Mouse (Mus musculus) embryonic facial prominence, embryonic 13.5 days (tissue): Measurements from ENCODE around the gene Snx29. TPM values are rescaled to one million over a fixed set of nuclear protein-coding genes. Genes with fewer than 3 reads are reported as not detected.

Experiments
- ATAC-seq: fragments of 200-750 bp; cut with Nextera tagmentation; 2 replicates; pipeline ENCODE4 v1.8.0; 2017; ENCODE audit warnings: low read depth; ENCODE audit not compliant: insufficient number of reproducible peaks, insufficient read depth, low FRiP score, low TSS enrichment
- H3K27ac ChIP-seq: fragments of 300-500 bp; sonication (generic); 2 replicates; pipeline ENCODE4 v1.5.1; 2015; ENCODE audit warnings: moderate library complexity, mild to moderate bottlenecking, inconsistent platforms
- H3K27me3 ChIP-seq: fragments of 300-500 bp; sonication (generic); 2 replicates; pipeline ENCODE4 v1.6.1; 2015; ENCODE audit warnings: mild to moderate bottlenecking, inconsistent platforms
- H3K36me3 ChIP-seq: fragments of 300-500 bp; sonication (generic); 2 replicates; pipeline ENCODE4 v1.6.1; 2015; ENCODE audit warnings: mild to moderate bottlenecking, inconsistent platforms
- H3K4me1 ChIP-seq: fragments of 300-500 bp; sonication (generic); 2 replicates; pipeline ENCODE4 v1.6.1; 2015; ENCODE audit warnings: inconsistent platforms
- H3K4me2 ChIP-seq: fragments of 300-500 bp; sonication (generic); 2 replicates; pipeline ENCODE4 v1.6.1; 2015; ENCODE audit warnings: moderate library complexity, mild to moderate bottlenecking, inconsistent platforms
- H3K4me3 ChIP-seq: fragments of 300-500 bp; sonication (generic); 2 replicates; pipeline ENCODE4 v1.5.1; 2015; ENCODE audit warnings: mild to moderate bottlenecking, inconsistent platforms
- H3K9ac ChIP-seq: fragments of 300-500 bp; sonication (generic); 2 replicates; pipeline ENCODE4 v1.6.1; 2015; ENCODE audit warnings: mild to moderate bottlenecking, inconsistent platforms
- H3K9me3 ChIP-seq: fragments of 300-500 bp; sonication (generic); 2 replicates; pipeline ENCODE4 v1.6.1; 2016; ENCODE audit warnings: inconsistent platforms
- WGBS: fragments of 180-500 bp; shearing (Covaris S2); methylation state at CpG from one replicate; pipeline ENCODE4 v1.1.7; 2015; ENCODE audit warnings: mixed read lengths; 5-methylcytosine and 5-hydroxymethylcytosine counted together
- polyA plus RNA-seq: library from polyadenylated mRNA; unstranded; fragments of >200 nt; fragmentation: Nextera tagmentation; extraction: Ambion mirVana; gene quantifications from 2 replicates; pipeline ENCODE4 v1.2.1, GENCODE M21; 2015

Snx29 gene
- polyA plus RNA-seq, 1 experiment from 2014 or later: 18.1 TPM

GRCm38 (mm10) chr16:11629704-11630103, 307.0 kb downstream of the Snx29 start:
- peaks cover 6% of the 10 kb centered on the region for H3K4me1 ChIP-seq
- H3K27ac ChIP-seq: no peak overlapping the region
- H3K4me2 ChIP-seq: no peak overlapping the region
- no peak overlapping the region for H3K4me3 ChIP-seq
- H3K27me3 ChIP-seq: no peaks in the 10 kb centered on the region
- no peaks in the 10 kb centered on the region for H3K36me3 ChIP-seq
- no peak for ATAC-seq
- H3K9me3 ChIP-seq: no peaks in the 10 kb centered on the region
- no peak overlapping the region for H3K9ac ChIP-seq
- 89% methylated on average over 7 of the region's 7 CpGs for WGBS

GRCm38 (mm10) chr16:11630489-11630888, 307.8 kb downstream of the Snx29 start:
- H3K27ac ChIP-seq: no peak overlapping the region
- peaks cover 6% of the 10 kb centered on the region for H3K4me1 ChIP-seq
- 62% methylated on average over 5 of the region's 5 CpGs for WGBS
- H3K9me3 ChIP-seq: no peaks in the 10 kb centered on the region
- H3K36me3 ChIP-seq: no peaks in the 10 kb centered on the region
- H3K9ac ChIP-seq: no peak overlapping the region
- no peak for ATAC-seq
- no peaks in the 10 kb centered on the region for H3K27me3 ChIP-seq
- no peak overlapping the region for H3K4me2 ChIP-seq
- no peak overlapping the region for H3K4me3 ChIP-seq

GRCm38 (mm10) chr16:11632205-11632747, 309.6 kb downstream of the Snx29 start:
- Histone ChIP-seq H3K9ac (no peak overlapping the region), H3K27ac (no peak overlapping the region), H3K4me2 (no peak overlapping the region), H3K4me3 (no peak overlapping the region), H3K27me3 (no peaks in the 10 kb centered on the region), H3K9me3 (no peaks in the 10 kb centered on the region), H3K4me1 (peaks cover 18% of the 10 kb centered on the region), H3K36me3 (no peaks in the 10 kb centered on the region)
- no peak for ATAC-seq
- WGBS: 74% methylated on average over 2 of the region's 2 CpGs

- no peaks in the 10 kb centered on the region for H3K9me3 ChIP-seq
Observed at GRCm38 (mm10) chr16:11636196-11636733, 313.6 kb downstream of the Snx29 start.

GRCm38 (mm10) chr16:11636902-11637301, 314.2 kb downstream of the Snx29 start:
- Histone ChIP-seq H3K36me3 (no peaks in the 10 kb centered on the region), H3K27ac (0 out of 2 replicates have a peak overlapping the region, but pooled peaks have one; percentile 28), H3K9me3 (no peaks in the 10 kb centered on the region), H3K9ac (peak overlapping the region; percentile 58), H3K27me3 (no peaks in the 10 kb centered on the region), H3K4me3 (no peak overlapping the region), H3K4me2 (no peak overlapping the region), H3K4me1 (peaks cover 14% of the 10 kb centered on the region)
- WGBS: 0% methylated on average over 3 of the region's 3 CpGs
- ATAC-seq: no peak

More at GRCm38 (mm10) chr16:11636196-11636733, 313.6 kb downstream of the Snx29 start:
- Histone ChIP-seq H3K36me3 (no peaks in the 10 kb centered on the region), H3K4me2 (no peak overlapping the region), H3K4me1 (peaks cover 14% of the 10 kb centered on the region), H3K27ac (0 out of 2 replicates have a peak overlapping the region, but pooled peaks have one; percentile 28), H3K27me3 (no peaks in the 10 kb centered on the region), H3K4me3 (no peak overlapping the region), H3K9ac (no peak overlapping the region)
- WGBS: 71% methylated on average over 7 of the region's 7 CpGs
- no peak for ATAC-seq

- H3K9ac ChIP-seq: no peak overlapping the region
- no peak for ATAC-seq
- H3K4me2 ChIP-seq: no peak overlapping the region
- no peaks in the 10 kb centered on the region for H3K36me3 ChIP-seq
- H3K4me1 ChIP-seq: peaks cover 21% of the 10 kb centered on the region
- H3K27me3 ChIP-seq: no peaks in the 10 kb centered on the region
- no peak overlapping the region for H3K4me3 ChIP-seq
- no peaks in the 10 kb centered on the region for H3K9me3 ChIP-seq
- H3K27ac ChIP-seq: no peak overlapping the region
Observed at GRCm38 (mm10) chr16:11637794-11638193, 315.1 kb downstream of the Snx29 start.

- H3K36me3 ChIP-seq: no peaks in the 10 kb centered on the region
- H3K9ac ChIP-seq: no peak overlapping the region
- no peaks in the 10 kb centered on the region for H3K9me3 ChIP-seq
- H3K4me3 ChIP-seq: no peak overlapping the region
- ATAC-seq: no peak
- 86% methylated on average over 1 of the region's 1 CpGs for WGBS
- H3K4me1 ChIP-seq: peaks cover 28% of the 10 kb centered on the region
- no peaks in the 10 kb centered on the region for H3K27me3 ChIP-seq
- H3K27ac ChIP-seq: no peak overlapping the region
- H3K4me2 ChIP-seq: no peak overlapping the region
Observed at GRCm38 (mm10) chr16:11638739-11639138, 316.0 kb downstream of the Snx29 start.

GRCm38 (mm10) chr16:11639936-11640335, 317.2 kb downstream of the Snx29 start:
- Histone ChIP-seq H3K27me3 (no peaks in the 10 kb centered on the region), H3K36me3 (no peaks in the 10 kb centered on the region), H3K4me2 (no peak overlapping the region), H3K27ac (no peak overlapping the region), H3K4me3 (no peak overlapping the region), H3K9me3 (no peaks in the 10 kb centered on the region), H3K4me1 (peaks cover 28% of the 10 kb centered on the region), H3K9ac (no peak overlapping the region)
- WGBS: 83% methylated on average over 8 of the region's 8 CpGs
- no peak for ATAC-seq

- no peak overlapping the region for H3K27ac ChIP-seq
- no peaks in the 10 kb centered on the region for H3K36me3 ChIP-seq
- no peak overlapping the region for H3K9ac ChIP-seq
- no peaks in the 10 kb centered on the region for H3K27me3 ChIP-seq
- no peaks in the 10 kb centered on the region for H3K9me3 ChIP-seq
- WGBS: 40% methylated on average over 6 of the region's 6 CpGs
- ATAC-seq: no peak
- no peak overlapping the region for H3K4me3 ChIP-seq
- H3K4me1 ChIP-seq: peaks cover 14% of the 10 kb centered on the region
- H3K4me2 ChIP-seq: no peak overlapping the region
Observed at GRCm38 (mm10) chr16:11643603-11644002, 320.9 kb downstream of the Snx29 start.

GRCm38 (mm10) chr16:11644399-11644798, 321.7 kb downstream of the Snx29 start:
- no peak for ATAC-seq
- Histone ChIP-seq H3K4me1 (peaks cover 14% of the 10 kb centered on the region), H3K9ac (no peak overlapping the region), H3K27me3 (no peaks in the 10 kb centered on the region), H3K36me3 (no peaks in the 10 kb centered on the region), H3K9me3 (no peaks in the 10 kb centered on the region), H3K4me3 (no peak overlapping the region), H3K27ac (no peak overlapping the region), H3K4me2 (no peak overlapping the region)
- WGBS: 81% methylated on average over 2 of the region's 2 CpGs

- Histone ChIP-seq H3K9ac (no peak overlapping the region), H3K4me3 (no peak overlapping the region), H3K36me3 (no peaks in the 10 kb centered on the region), H3K4me2 (no peak overlapping the region), H3K4me1 (peaks cover 14% of the 10 kb centered on the region), H3K27ac (no peak overlapping the region), H3K9me3 (no peaks in the 10 kb centered on the region), H3K27me3 (no peaks in the 10 kb centered on the region)
- WGBS: 59% methylated on average over 4 of the region's 4 CpGs
- ATAC-seq: no peak
Observed at GRCm38 (mm10) chr16:11645668-11646067, 323.0 kb downstream of the Snx29 start.

- peaks cover 14% of the 10 kb centered on the region for H3K4me1 ChIP-seq
- H3K9me3 ChIP-seq: no peaks in the 10 kb centered on the region
- H3K4me2 ChIP-seq: no peak overlapping the region
- H3K27ac ChIP-seq: no peak overlapping the region
- 70% methylated on average over 4 of the region's 4 CpGs for WGBS
- no peaks in the 10 kb centered on the region for H3K27me3 ChIP-seq
- no peak for ATAC-seq
- H3K4me3 ChIP-seq: no peak overlapping the region
- no peak overlapping the region for H3K9ac ChIP-seq
- no peaks in the 10 kb centered on the region for H3K36me3 ChIP-seq
Observed at GRCm38 (mm10) chr16:11646745-11647289, 324.1 kb downstream of the Snx29 start.
